Mouse (Mus musculus): ENCODE measurements around the gene Itgb7.

Gene Itgb7

GRCm38 (mm10) chr15:102204674-102205505 lies 26.9 kb downstream of the Itgb7 start, which contains the start of gene Csad:
TSS of gene Csad (minus strand) at chr15:102204724.
- in situ Hi-C loops (cut with MboI; ENCODE audit: unreplicated experiment in 2 of 2), result no loop called here

DNA sequence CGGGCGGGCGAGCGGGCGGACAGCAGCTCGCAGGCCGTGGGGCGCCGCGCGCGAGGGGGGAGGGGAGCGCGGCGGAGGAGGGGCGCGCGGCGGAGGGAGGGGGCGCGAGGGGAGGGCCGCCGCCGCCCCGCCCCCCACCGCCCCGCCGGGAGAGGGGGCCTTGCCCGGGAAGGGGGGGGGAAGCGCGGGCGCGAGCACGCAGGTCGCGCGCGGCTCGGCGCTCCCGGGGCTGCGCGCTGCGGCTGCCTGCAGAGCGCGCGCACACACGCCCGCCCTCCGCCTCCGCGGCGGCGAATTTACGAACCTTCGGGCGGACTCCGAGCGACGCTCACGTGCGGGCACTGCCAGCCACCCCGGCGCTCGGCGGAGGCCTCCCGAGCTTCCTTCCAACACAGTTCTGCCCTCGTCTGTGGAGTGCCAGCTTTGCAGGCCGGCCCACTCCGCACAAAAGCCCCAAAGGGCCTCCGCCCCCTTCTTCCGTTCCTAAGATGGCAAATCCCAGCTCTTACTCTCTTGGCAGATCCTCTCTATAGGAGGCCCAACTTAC lies 27.8 kb downstream of the Itgb7 start:
- in situ Hi-C loops (cut with MboI; ENCODE audit: unreplicated experiment in 2 of 2), result no loop called here

DNA sequence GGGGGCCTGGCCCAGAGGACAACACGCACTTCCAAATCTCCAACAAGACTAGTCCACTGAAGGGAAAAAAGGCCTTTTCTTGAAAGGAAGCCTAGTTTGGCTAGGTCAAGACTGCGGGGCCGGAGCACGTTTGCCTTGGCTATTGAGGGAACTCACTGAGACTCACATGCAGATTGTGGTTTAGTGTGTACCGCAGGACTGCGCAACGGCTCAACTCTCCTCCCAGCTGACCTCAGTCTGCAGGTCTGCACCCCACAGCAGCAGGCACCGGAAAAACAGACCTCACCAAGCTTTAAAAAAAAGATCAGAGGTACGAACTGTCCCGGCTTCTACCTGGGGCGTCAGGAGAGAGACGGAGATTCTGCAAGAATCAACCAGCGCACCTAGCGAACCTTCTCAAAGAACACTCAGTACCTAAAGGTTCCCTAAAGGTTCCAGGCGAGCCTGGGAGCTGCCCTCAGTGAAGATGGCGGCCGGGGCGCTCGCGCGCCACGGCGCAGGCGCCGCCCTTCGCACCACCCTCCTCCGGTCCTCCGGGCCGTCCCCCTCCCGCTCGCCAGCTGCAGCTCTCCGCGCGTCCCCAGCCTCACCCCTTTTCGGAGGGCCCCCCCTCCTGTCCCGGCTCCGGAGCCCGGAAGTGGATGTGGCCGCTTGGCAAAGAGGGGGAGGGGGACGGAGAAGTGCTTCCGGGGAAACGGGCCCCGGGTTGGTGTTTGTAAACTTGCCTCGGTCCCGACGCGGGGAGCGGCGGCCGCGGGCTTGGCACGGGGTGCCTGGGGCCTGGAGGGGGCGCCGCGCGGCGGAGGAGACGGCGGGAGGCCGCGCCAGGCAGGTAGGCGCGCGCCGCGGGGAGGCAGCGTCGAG lies 28.5 kb downstream of the Itgb7 start, which contains the start of gene Zfp740:
Zfp740 (plus strand) TSS at position 279 of the 864 bp plus-strand sequence.
- in situ Hi-C loops (cut with MboI; ENCODE audit: unreplicated experiment in 2 of 2), result no loop called here

GRCm38 (mm10) chr15:102198841-102199240 lies 32.9 kb downstream of the Itgb7 start:
- in situ Hi-C loops (cut with MboI; ENCODE audit: unreplicated experiment in 2 of 2), result no loop called here

DNA sequence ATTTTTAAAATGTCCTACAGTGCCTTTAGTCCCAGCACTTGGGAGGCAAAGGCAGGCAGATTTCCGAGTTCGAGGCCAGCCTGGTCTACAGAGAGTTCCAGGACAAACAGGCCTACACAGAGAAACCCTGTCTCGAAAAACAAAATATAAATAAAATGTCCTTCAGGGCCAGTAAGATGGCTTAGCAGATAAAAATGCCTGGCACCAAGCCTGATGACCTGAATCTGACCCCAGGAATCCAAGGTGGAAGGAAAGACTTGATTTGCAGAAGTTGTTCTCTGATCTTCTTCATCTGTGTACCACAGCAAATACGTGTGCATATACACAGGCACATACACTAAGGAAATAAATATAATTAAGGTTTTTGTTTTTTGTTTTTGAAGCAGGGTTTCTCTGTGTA lies 36.4 kb downstream of the Itgb7 start:
- in situ Hi-C loops (cut with MboI; ENCODE audit: unreplicated experiment in 2 of 2), result no loop called here

- in situ Hi-C loops (cut with MboI; ENCODE audit: unreplicated experiment in 2 of 2), result no loop called here
Measured at GRCm38 (mm10) chr15:102194439-102194838, 37.3 kb downstream of the Itgb7 start.

GRCm38 (mm10) chr15:102193652-102194051 lies 38.1 kb downstream of the Itgb7 start:
- in situ Hi-C loops (cut with MboI; ENCODE audit: unreplicated experiment in 2 of 2), result no loop called here

- in situ Hi-C loops (cut with MboI; ENCODE audit: unreplicated experiment in 2 of 2), result no loop called here
Measured at GRCm38 (mm10) chr15:102192820-102193386, 38.8 kb downstream of the Itgb7 start.

DNA sequence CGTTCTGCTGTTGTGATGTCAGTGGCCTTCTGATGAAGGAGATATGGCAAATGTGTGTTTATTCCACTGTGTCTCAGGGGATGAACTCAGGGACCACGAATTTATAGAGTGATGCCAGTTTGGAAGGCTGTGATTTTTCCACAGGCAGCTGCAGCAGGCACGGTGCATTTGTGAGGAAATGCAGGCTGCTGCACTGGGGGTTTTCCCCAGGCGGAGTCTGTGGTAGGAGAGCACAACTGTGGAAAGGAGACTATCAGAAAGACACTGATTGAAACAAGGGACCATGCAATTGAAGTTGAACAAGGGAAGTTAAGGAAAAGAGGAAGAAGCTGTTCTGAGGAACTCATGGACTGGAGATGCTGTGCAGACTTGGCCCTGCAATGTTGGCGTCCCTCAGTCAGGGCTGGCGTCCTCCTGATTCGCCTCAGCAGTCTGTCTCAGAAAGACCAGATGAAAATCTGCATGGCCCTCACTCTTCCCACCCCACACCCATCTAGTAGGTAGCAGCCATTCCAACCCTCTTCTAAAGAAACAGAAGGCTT lies 39.4 kb downstream of the Itgb7 start:
- in situ Hi-C loops (cut with MboI; ENCODE audit: unreplicated experiment in 2 of 2), result no loop called here

DNA sequence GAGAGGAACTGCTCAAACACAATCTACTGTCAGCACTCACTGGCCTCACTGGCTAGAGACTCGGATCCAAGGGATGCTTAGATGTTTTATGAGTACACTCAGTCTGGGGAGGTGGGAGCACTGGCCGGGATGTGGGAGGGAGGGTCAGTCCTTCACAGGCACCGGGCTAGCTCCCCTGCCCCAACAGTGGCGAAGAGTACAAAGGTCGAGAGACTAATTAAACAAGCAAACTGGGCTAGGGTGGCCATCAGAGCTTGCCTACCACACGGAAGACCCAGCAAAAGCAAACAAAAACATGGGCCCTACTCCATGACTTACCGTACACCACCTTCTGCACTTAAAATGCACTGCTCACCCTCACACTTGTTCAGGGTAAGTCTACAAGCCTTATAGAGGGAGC lies 40.0 kb downstream of the Itgb7 start:
- in situ Hi-C loops (cut with MboI; ENCODE audit: unreplicated experiment in 2 of 2), result no loop called here

GRCm38 (mm10) chr15:102188883-102189282 lies 42.9 kb downstream of the Itgb7 start:
- in situ Hi-C loops (cut with MboI; ENCODE audit: unreplicated experiment in 2 of 2), result no loop called here

DNA sequence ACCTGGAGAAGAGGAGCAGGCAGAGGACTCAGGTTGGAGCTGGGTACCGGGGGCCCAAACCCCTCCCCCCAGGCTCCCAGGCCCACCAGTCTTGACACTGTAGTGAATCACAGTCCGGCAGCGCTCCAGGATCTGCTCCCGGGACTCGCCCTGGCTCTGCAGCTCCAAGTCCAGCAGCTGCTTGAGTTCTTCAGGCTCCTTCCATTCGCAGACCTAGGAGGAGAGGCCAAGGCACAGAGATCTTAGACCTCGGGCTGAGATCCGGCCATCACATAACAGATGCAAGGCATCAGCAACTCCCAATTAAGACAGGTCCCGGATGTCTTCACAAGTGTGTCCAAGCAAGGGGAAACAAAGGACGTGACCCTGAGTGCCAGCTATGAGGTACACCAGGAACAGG lies 43.6 kb downstream of the Itgb7 start:
- in situ Hi-C loops (cut with MboI; ENCODE audit: unreplicated experiment in 2 of 2), result no loop called here

DNA sequence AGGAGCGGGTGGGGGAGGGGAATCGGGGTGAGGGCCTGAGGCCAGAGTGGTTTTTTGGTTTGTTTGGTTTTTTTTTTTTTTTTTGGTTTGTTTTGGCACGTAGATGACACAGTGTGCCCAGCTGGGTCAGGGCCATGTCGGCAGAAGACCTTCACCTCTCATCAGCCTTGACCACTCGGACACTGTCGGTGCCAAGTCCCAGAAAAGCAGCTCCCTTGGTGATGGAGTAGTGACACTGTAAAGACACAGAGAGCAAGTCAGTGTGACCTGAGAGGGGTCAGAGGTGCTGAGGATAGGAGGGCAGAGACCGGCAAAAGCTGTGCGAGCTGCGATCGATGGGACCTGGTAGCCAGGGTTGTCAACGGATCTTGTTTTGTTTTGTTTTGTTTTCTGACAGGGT lies 45.5 kb downstream of the Itgb7 start:
- in situ Hi-C loops (cut with MboI; ENCODE audit: unreplicated experiment in 2 of 2), result no loop called here

DNA sequence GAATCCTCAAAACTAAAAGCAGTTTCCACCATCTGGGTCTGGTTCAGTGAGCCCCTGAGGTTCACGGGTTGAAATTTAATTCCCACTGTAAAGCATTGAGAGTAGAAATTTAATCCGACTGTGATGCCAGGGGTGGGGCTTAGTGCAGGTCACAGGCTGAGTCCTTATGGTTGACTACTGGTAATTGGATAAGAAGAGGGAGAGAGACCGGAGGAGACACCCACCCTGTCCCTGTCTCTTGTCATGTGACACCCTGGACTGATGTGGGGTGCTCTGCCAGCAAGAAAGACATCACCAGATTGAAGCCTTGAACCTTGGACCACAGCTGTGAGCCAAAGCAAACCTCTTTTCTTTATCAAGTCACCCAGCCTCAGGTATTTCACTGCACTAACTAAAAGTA lies 48.7 kb downstream of the Itgb7 start:
- in situ Hi-C loops (cut with MboI; ENCODE audit: unreplicated experiment in 2 of 2), result no loop called here

GRCm38 (mm10) chr15:102179924-102180323 lies 51.8 kb downstream of the Itgb7 start:
- in situ Hi-C loops (cut with MboI; ENCODE audit: unreplicated experiment in 2 of 2), result loop anchor here (5.0 kb wide), 1 partner anchor 42 kb away; no protein-coding TSS in a partner anchor

GRCm38 (mm10) chr15:102179106-102179505 lies 52.6 kb downstream of the Itgb7 start:
- in situ Hi-C loops (cut with MboI; ENCODE audit: unreplicated experiment in 2 of 2), result loop anchor here (5.0 kb wide), 1 partner anchor 43 kb away; no protein-coding TSS in a partner anchor

GRCm38 (mm10) chr15:102178279-102178678 lies 53.5 kb downstream of the Itgb7 start:
- in situ Hi-C loops (cut with MboI; ENCODE audit: unreplicated experiment in 2 of 2), result loop anchor here (5.0 kb wide), 1 partner anchor 44 kb away; no protein-coding TSS in a partner anchor

DNA sequence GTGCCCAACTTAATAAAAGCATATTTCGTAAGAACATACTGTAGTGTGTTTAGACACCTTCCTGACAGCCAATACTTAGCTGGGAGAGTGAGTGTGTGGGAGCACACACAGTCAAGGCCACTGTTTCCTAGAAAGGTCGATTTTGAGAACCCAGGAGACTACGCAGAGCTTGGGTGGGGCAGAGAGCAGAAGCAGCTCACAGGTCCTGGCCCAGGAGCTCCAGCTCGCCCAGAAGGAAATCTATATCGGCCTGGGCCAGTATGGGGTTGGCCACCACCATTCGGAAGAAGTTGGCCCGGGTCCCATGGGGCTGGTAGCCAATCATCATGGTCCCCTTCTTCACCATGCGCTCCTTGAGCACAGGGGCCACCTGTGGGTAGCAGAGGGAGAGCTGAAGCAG lies 54.3 kb downstream of the Itgb7 start:
- in situ Hi-C loops (cut with MboI; ENCODE audit: unreplicated experiment in 2 of 2), result loop anchor here (5.0 kb wide), 1 partner anchor 45 kb away; no protein-coding TSS in a partner anchor

DNA sequence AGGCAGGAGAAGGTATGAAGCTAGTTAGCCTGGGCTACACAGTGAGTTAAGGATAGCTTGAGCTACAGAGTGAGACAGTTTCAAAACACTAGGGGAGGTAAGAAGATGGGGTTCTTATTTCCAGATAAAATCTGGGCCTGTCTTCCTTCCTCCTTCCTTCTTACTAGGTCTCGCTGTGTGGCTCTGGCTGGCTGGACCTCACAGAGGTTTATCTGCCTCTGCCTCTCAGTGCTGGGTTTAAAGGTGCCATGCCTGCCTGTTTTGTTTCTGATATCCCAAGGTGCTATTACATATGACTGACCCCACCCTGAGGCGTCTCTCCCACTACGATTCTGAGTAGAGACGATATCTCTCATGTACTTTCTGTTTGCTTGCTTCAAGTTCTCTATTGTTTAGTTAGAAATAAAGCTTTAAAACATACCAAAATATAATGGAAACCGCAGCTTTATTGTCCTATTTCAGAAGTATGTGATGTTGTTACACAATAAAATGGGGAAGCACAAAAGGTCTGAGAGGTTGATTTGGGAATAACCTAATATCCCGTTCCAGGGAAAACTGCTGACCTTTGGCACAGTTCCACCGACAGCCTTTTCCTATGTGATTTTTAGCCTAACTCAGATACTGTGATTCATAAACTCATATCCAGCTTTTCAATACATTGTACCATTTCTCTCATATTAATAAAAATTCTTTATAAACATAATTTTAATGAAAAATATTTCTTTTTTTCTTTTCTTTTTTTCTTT lies 55.0 kb downstream of the Itgb7 start:
- in situ Hi-C loops (cut with MboI; ENCODE audit: unreplicated experiment in 2 of 2), result loop anchor here (5.0 kb wide), 1 partner anchor 46 kb away; no protein-coding TSS in a partner anchor

Measured in v-Abl transformed pro-B cells (cell line).